Mouse (Mus musculus): Measurements from ENCODE around the gene Apol7a.

The Apol7a gene

GRCm38 (mm10) chr15:77376920-77377319, 22.0 kb downstream of the Apol7a start:
- no peak for DNase-seq (ENCODE audit: extremely low spot score, low spot score)

- no peak for DNase-seq (ENCODE audit: extremely low spot score, low spot score)
These were observed 28.3 kb downstream of the Apol7a start for GRCm38 (mm10) chr15:77370588-77370987.

GRCm38 (mm10) chr15:77369981-77370380, 28.9 kb downstream of the Apol7a start:
- no peak for DNase-seq (ENCODE audit: extremely low spot score, low spot score)

GRCm38 (mm10) chr15:77368818-77369320, 30.0 kb downstream of the Apol7a start:
- no peak for DNase-seq (ENCODE audit: extremely low spot score, low spot score)

- DNase-seq (ENCODE audit: extremely low spot score, low spot score): peak; percentile 96
These were observed 30.8 kb downstream of the Apol7a start for GRCm38 (mm10) chr15:77368148-77368547.

- DNase-seq (ENCODE audit: extremely low spot score, low spot score): no peak
These were observed 31.4 kb downstream of the Apol7a start for GRCm38 (mm10) chr15:77367504-77367903.

- peak; percentile 86 for DNase-seq (ENCODE audit: extremely low spot score, low spot score)
These were observed 32.0 kb downstream of the Apol7a start for GRCm38 (mm10) chr15:77366706-77367484.

GRCm38 (mm10) chr15:77365700-77366570, 33.0 kb downstream of the Apol7a start:
- DNase-seq (ENCODE audit: extremely low spot score, low spot score): no peak

GRCm38 (mm10) chr15:77364026-77364425, 34.9 kb downstream of the Apol7a start:
- no peak for DNase-seq (ENCODE audit: extremely low spot score, low spot score)

- DNase-seq (ENCODE audit: extremely low spot score, low spot score): no peak
These were observed 35.3 kb downstream of the Apol7a start for GRCm38 (mm10) chr15:77363578-77363977.

GRCm38 (mm10) chr15:77362952-77363351, 36.0 kb downstream of the Apol7a start:
- no peak for DNase-seq (ENCODE audit: extremely low spot score, low spot score)

GRCm38 (mm10) chr15:77359905-77360304, 39.0 kb downstream of the Apol7a start:
- DNase-seq (ENCODE audit: extremely low spot score, low spot score): no peak

GRCm38 (mm10) chr15:77359486-77359885, 39.4 kb downstream of the Apol7a start:
- peak; percentile 25 for DNase-seq (ENCODE audit: extremely low spot score, low spot score)

GRCm38 (mm10) chr15:77359084-77359483, 39.8 kb downstream of the Apol7a start:
- DNase-seq (ENCODE audit: extremely low spot score, low spot score): no peak

GRCm38 (mm10) chr15:77358320-77359040, 40.4 kb downstream of the Apol7a start:
- peak; percentile 92 for DNase-seq (ENCODE audit: extremely low spot score, low spot score)

GRCm38 (mm10) chr15:77356248-77356810, 42.6 kb downstream of the Apol7a start:
- DNase-seq (ENCODE audit: extremely low spot score, low spot score): peak; percentile 44

GRCm38 (mm10) chr15:77354848-77355551, 43.9 kb downstream of the Apol7a start:
- no peak for DNase-seq (ENCODE audit: extremely low spot score, low spot score)

GRCm38 (mm10) chr15:77354496-77354847, 44.4 kb downstream of the Apol7a start:
- DNase-seq (ENCODE audit: extremely low spot score, low spot score): no peak

- DNase-seq (ENCODE audit: extremely low spot score, low spot score): no peak
These were observed 45.1 kb downstream of the Apol7a start for GRCm38 (mm10) chr15:77353764-77354163.

- no peak for DNase-seq (ENCODE audit: extremely low spot score, low spot score)
These were observed 46.0 kb downstream of the Apol7a start for GRCm38 (mm10) chr15:77352863-77353262.

- no peak for DNase-seq (ENCODE audit: extremely low spot score, low spot score)
These were observed 48.8 kb downstream of the Apol7a start for GRCm38 (mm10) chr15:77350117-77350516.
